Mouse (Mus musculus): ENCODE results near the gene Rab8b.

GRCm38 (mm10) chr9:66933869-66934808, 14.7 kb upstream of the Rab8b start:
- TF ChIP-seq CTCF (IDR thresholded peaks at IDR 0.05; ENCODE audit: borderline replicate concordance, extremely low read depth, insufficient read depth, insufficient read length) = no peak
- no peak for TF ChIP-seq POLR2A (IDR thresholded peaks at IDR 0.05; ENCODE audit: borderline replicate concordance, extremely low read depth, insufficient read depth, insufficient read length, poor library complexity, severe bottlenecking)

Data from brain, embryonic 14.5 days (tissue).